Mouse (Mus musculus) kidney, postnatal 14 days (tissue): Measurements from ENCODE around the gene Btg3.

Experiments used
- DNase-seq: peaks from one replicate; pipeline ENCODE4 v3.0.0; 2022; ENCODE audit warnings: mixed read lengths

Gene Btg3

DNA sequence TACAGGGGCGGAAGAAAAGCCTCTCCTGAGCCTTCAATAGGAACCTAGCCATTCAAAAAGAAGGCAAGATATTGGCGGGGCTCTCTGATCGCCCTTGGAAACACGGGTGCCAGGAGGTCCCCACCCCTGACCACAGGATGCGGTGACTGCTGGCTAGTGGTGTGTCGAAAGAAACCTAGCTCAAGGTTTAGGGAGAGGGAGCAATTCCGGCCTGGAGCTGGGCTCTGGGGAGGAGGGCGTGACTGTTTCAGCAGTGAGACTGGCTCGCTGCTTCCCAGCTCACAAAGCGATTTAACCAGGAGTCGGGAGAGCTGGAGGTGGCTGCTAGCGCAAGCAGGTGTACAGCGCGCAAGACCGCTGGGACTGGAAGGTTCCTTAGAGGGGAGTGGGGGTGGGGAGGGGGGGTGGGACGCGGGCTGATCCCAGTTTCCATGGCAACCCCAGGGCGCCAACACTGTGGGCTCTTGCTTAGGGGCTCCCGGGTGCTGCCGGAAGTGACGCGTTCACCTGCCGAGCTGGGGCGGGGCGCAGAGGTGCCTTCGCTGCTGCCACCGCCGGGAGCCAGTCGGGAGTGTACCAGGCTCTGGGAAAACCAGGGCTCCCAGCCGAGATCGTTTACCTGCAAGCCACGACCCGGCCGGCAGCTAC is 75.7 kb downstream of the Btg3 start, which contains the start of gene Cxadr:
TSS of gene Cxadr (plus strand) at position 307 of the 648 bp plus-strand sequence.
- peak; percentile 90 for DNase-seq

DNA sequence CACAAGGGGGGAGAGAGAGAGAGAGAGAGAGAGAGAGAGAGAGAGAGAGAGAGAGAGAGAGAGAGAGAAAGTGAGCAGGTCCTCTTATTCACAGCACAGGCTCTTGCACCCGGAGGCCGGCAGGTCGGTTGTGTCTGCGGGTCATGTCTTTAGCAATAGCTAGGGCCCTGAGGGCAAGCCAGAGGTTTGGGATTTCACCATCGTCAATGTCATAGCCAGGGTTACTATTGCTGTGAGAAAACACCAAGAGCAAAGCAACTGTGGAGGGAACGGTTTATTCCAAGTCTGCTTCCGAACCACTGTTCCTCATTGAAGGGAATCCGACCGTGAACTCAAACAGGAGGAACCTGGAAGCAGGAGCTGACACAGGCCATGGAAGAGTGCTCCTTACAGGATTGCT is 80.9 kb downstream of the Btg3 start:
- no peak for DNase-seq

- DNase-seq: no peak
These were observed 81.4 kb downstream of the Btg3 start for GRCm38 (mm10) chr16:78295601-78296000.

- no peak for DNase-seq
These were observed 82.3 kb downstream of the Btg3 start for GRCm38 (mm10) chr16:78294606-78295275.

DNA sequence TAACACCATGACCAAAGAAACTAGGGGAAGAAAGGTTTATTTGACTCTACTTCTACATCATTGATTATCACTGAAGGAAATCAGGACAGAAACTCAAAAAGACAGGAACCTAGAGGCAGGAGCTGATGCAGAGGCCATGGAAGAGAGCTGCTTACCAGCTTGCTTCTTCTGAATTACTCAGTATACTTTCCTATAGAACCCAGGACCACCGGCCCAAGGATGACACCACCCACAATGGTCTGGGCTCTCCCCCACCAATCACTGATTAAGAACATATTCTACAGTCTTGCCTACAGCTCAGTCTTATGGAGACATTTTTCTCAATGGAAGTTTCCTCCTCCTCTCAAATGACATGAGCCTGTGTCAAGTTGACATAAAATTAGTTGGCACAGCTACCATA is 82.9 kb downstream of the Btg3 start:
- DNase-seq: no peak

GRCm38 (mm10) chr16:78283231-78283630 is 93.8 kb downstream of the Btg3 start:
- no peak for DNase-seq
